Comparison of ENCODE assay signal across 9 mouse cellular contexts in genomic region chr1:144406387-144407383, GRCm38 (mm10).
DNase-seq lines count a peak whose midpoint lies in the region; ATAC-seq and TF ChIP-seq lines count a peak whose summit lies in the region.
"Had no signal": no experiment of that assay in that cellular context is flagged by ENCODE, and none has a peak within 500 bp of the region (broad histone marks: within the 10 kb centered on the region; RNA-seq: fewer than 3 reads in every experiment).

No protein-coding gene starts in this region.

- 34% methylated on average over 14 of the region's 15 CpGs for WGBS in forebrain, embryonic 12.5 days
- 34% methylated on average over 14 of the region's 15 CpGs for WGBS in hindbrain, embryonic 12.5 days

- in situ Hi-C loops in ES-E14 (cut with MboI; ENCODE audit: low sequenced_read_pairs in 2 of 2, unreplicated experiment in 2 of 2) = no loop called here

- no peaks in the 10 kb centered on the region for H3K36me3 ChIP-seq in ES-E14 (ENCODE audit: control insufficient read depth, insufficient read depth, low read length, poor library complexity, severe bottlenecking)
- H3K36me3 ChIP-seq in forebrain, embryonic 12.5 days (replicated peaks) = no peaks in the 10 kb centered on the region
- no peaks in the 10 kb centered on the region for H3K36me3 ChIP-seq in hindbrain, embryonic 12.5 days

- H3K4me2 ChIP-seq in forebrain, embryonic 12.5 days = no peak overlapping the region
- H3K4me2 ChIP-seq in hindbrain, embryonic 12.5 days (replicated peaks) = no peak overlapping the region

- H3K9me3 ChIP-seq in ES-E14 (ENCODE audit: control insufficient read depth, insufficient read depth, low read depth, low read length) = no peaks in the 10 kb centered on the region
- H3K9me3 ChIP-seq in forebrain, embryonic 12.5 days = no peaks in the 10 kb centered on the region
- no peaks in the 10 kb centered on the region for H3K9me3 ChIP-seq in hindbrain, embryonic 12.5 days (replicated peaks)

- H3K27ac ChIP-seq in ES-E14 (ENCODE audit: insufficient read depth, low read depth, low read length, poor library complexity, severe bottlenecking) = no peak overlapping the region
- no peak overlapping the region for H3K27ac ChIP-seq in forebrain, embryonic 12.5 days
- no peak overlapping the region for H3K27ac ChIP-seq in hindbrain, embryonic 12.5 days
- H3K27ac ChIP-seq: macrophage had no signal

- no peak overlapping the region for H3K9ac ChIP-seq in ES-E14 (ENCODE audit: insufficient read depth, low read depth, low read length, poor library complexity, severe bottlenecking)
- H3K9ac ChIP-seq in forebrain, embryonic 12.5 days = no peak overlapping the region
- no peak overlapping the region for H3K9ac ChIP-seq in hindbrain, embryonic 12.5 days

- H3K4me1 ChIP-seq in ES-E14 (ENCODE audit: control insufficient read depth in 2 of 2, insufficient read depth in 2 of 2, low read length in 2 of 2, poor library complexity in 1 of 2) = no peaks in the 10 kb centered on the region
- no peaks in the 10 kb centered on the region for H3K4me1 ChIP-seq in forebrain, embryonic 12.5 days
- no peaks in the 10 kb centered on the region for H3K4me1 ChIP-seq in hindbrain, embryonic 12.5 days

- peak; percentile 92 for ATAC-seq in forebrain, embryonic 12.5 days (ENCODE audit: low FRiP score)
- ATAC-seq in hindbrain, embryonic 12.5 days (ENCODE audit: low FRiP score) = peak; percentile 87

- peak; percentile 53 for DNase-seq in ES-E14 (ENCODE audit: low read depth, low spot score)
- peak; percentile 49 for DNase-seq in c-Kit-positive CD71-negative TER-119-negative erythroid progenitor cells, embryonic 14.5 days (ENCODE audit: low read depth)
- peak; percentile 74 for DNase-seq in layer of hippocampus, adult 9-11 months
- DNase-seq in lung, postnatal 14 days = peak; percentile 77
- peak; percentile 44 for DNase-seq in retina, adult 2 months (ENCODE audit: low read depth, low spot score)
- peak; percentile 72 for DNase-seq in thymus, postnatal 14 days

- H3K27me3 ChIP-seq in forebrain, embryonic 12.5 days = no peaks in the 10 kb centered on the region
- no peaks in the 10 kb centered on the region for H3K27me3 ChIP-seq in hindbrain, embryonic 12.5 days

- no peak overlapping the region for H3K4me3 ChIP-seq in ES-E14 (ENCODE audit: insufficient read depth in 1 of 2, low read depth in 1 of 2, low read length in 2 of 2, poor library complexity in 1 of 2, severe bottlenecking in 1 of 2)
- no peak overlapping the region for H3K4me3 ChIP-seq in forebrain, embryonic 12.5 days (replicated peaks)
- no peak overlapping the region for H3K4me3 ChIP-seq in hindbrain, embryonic 12.5 days

TF ChIP-seq in ES-E14, 5 proteins besides CTCF, POLR2A, EP300 and RAD21:
- TF ChIP-seq HCFC1 (IDR thresholded peaks at IDR 0.05; ENCODE audit: borderline replicate concordance, insufficient read depth, low read length) = no peak
- TF ChIP-seq ZC3H11A (IDR thresholded peaks at IDR 0.05; ENCODE audit: borderline replicate concordance, low read depth, low read length) = peak; percentile 75
